Mouse (Mus musculus): ENCODE measurements around the gene Tbc1d20. TPM values are rescaled to one million over a fixed set of nuclear protein-coding genes. Genes with fewer than 3 reads are reported as not detected.

Tbc1d20 gene
- polyA plus RNA-seq, 1 experiment from 2014 or later: 37.7 TPM

- H3K9me3 ChIP-seq (ENCODE audit: control insufficient read depth, low read length): no peaks in the 10 kb centered on the region
- no peak overlapping the region for H3K27ac ChIP-seq (ENCODE audit: low read length)
- no peak overlapping the region for H3K9ac ChIP-seq (replicated peaks; ENCODE audit: low read depth, low read length)
- WGBS: 79% methylated on average over 4 of the region's 4 CpGs
- H3K36me3 ChIP-seq (ENCODE audit: control insufficient read depth, insufficient read depth): no peaks in the 10 kb centered on the region
- H3K4me1 ChIP-seq (replicated peaks; ENCODE audit: control insufficient read depth, insufficient read depth, low read length): peaks cover 19% of the 10 kb centered on the region
- 0 out of 2 replicates have a peak, but pooled peaks cover 3% of the 10 kb centered on the region for H3K27me3 ChIP-seq (replicated peaks; ENCODE audit: control insufficient read depth, insufficient read depth, low read length)
- no peak for ATAC-seq
- H3K4me2 ChIP-seq (ENCODE audit: low read length): no peak overlapping the region
- no peak overlapping the region for H3K4me3 ChIP-seq (replicated peaks; ENCODE audit: low read length)
These were observed 39.8 kb downstream of the Tbc1d20 start for GRCm38 (mm10) chr2:152333345-152334006.

- Histone ChIP-seq H3K27ac (ENCODE audit: low read length) (no peak overlapping the region), H3K9me3 (ENCODE audit: control insufficient read depth, low read length) (no peaks in the 10 kb centered on the region), H3K27me3 (replicated peaks; ENCODE audit: control insufficient read depth, insufficient read depth, low read length) (0 out of 2 replicates have a peak, but pooled peaks cover 3% of the 10 kb centered on the region), H3K36me3 (ENCODE audit: control insufficient read depth, insufficient read depth) (no peaks in the 10 kb centered on the region), H3K4me2 (ENCODE audit: low read length) (no peak overlapping the region), H3K4me3 (replicated peaks; ENCODE audit: low read length) (no peak overlapping the region), H3K9ac (replicated peaks; ENCODE audit: low read depth, low read length) (no peak overlapping the region), H3K4me1 (replicated peaks; ENCODE audit: control insufficient read depth, insufficient read depth, low read length) (peaks cover 14% of the 10 kb centered on the region)
- 56% methylated on average over 11 of the region's 11 CpGs for WGBS
- no peak for ATAC-seq
These were observed 41.7 kb downstream of the Tbc1d20 start for GRCm38 (mm10) chr2:152335289-152335820.

GRCm38 (mm10) chr2:152336856-152337255 is 43.2 kb downstream of the Tbc1d20 start:
- Histone ChIP-seq H3K27ac (ENCODE audit: low read length) (no peak overlapping the region), H3K9ac (replicated peaks; ENCODE audit: low read depth, low read length) (no peak overlapping the region), H3K9me3 (ENCODE audit: control insufficient read depth, low read length) (no peaks in the 10 kb centered on the region), H3K4me2 (ENCODE audit: low read length) (no peak overlapping the region), H3K4me1 (replicated peaks; ENCODE audit: control insufficient read depth, insufficient read depth, low read length) (no peaks in the 10 kb centered on the region), H3K36me3 (ENCODE audit: control insufficient read depth, insufficient read depth) (no peaks in the 10 kb centered on the region), H3K27me3 (replicated peaks; ENCODE audit: control insufficient read depth, insufficient read depth, low read length) (0 out of 2 replicates have a peak, but pooled peaks cover 3% of the 10 kb centered on the region), H3K4me3 (replicated peaks; ENCODE audit: low read length) (no peak overlapping the region)
- 77% methylated on average over 1 of the region's 1 CpGs for WGBS
- ATAC-seq: no peak

- Histone ChIP-seq H3K4me3 (replicated peaks; ENCODE audit: low read length) (no peak overlapping the region), H3K27me3 (replicated peaks; ENCODE audit: control insufficient read depth, insufficient read depth, low read length) (peaks cover 3% of the 10 kb centered on the region; the same call in 1 of the 2 replicates), H3K36me3 (ENCODE audit: control insufficient read depth, insufficient read depth) (no peaks in the 10 kb centered on the region), H3K9me3 (ENCODE audit: control insufficient read depth, low read length) (no peaks in the 10 kb centered on the region), H3K27ac (ENCODE audit: low read length) (no peak overlapping the region), H3K4me2 (ENCODE audit: low read length) (no peak overlapping the region), H3K4me1 (replicated peaks; ENCODE audit: control insufficient read depth, insufficient read depth, low read length) (no peaks in the 10 kb centered on the region), H3K9ac (replicated peaks; ENCODE audit: low read depth, low read length) (no peak overlapping the region)
- ATAC-seq: no peak
- 88% methylated on average over 11 of the region's 11 CpGs for WGBS
These were observed 44.1 kb downstream of the Tbc1d20 start for GRCm38 (mm10) chr2:152337591-152338212.

- no peak overlapping the region for H3K9ac ChIP-seq (replicated peaks; ENCODE audit: low read depth, low read length)
- no peak overlapping the region for H3K4me2 ChIP-seq (ENCODE audit: low read length)
- no peaks in the 10 kb centered on the region for H3K9me3 ChIP-seq (ENCODE audit: control insufficient read depth, low read length)
- no peaks in the 10 kb centered on the region for H3K36me3 ChIP-seq (ENCODE audit: control insufficient read depth, insufficient read depth)
- no peak for ATAC-seq
- no peak overlapping the region for H3K27ac ChIP-seq (ENCODE audit: low read length)
- H3K4me3 ChIP-seq (replicated peaks; ENCODE audit: low read length): no peak overlapping the region
- H3K4me1 ChIP-seq (replicated peaks; ENCODE audit: control insufficient read depth, insufficient read depth, low read length): 0 out of 2 replicates have a peak, but pooled peaks cover 1% of the 10 kb centered on the region
- WGBS: 82% methylated on average over 13 of the region's 13 CpGs
- peaks cover 3% of the 10 kb centered on the region; the same call in 1 of the 2 replicates for H3K27me3 ChIP-seq (replicated peaks; ENCODE audit: control insufficient read depth, insufficient read depth, low read length)
These were observed 44.7 kb downstream of the Tbc1d20 start for GRCm38 (mm10) chr2:152338319-152338718.

- H3K9me3 ChIP-seq (ENCODE audit: control insufficient read depth, low read length): no peaks in the 10 kb centered on the region
- 86% methylated on average over 22 of the region's 22 CpGs for WGBS
- peaks cover 7% of the 10 kb centered on the region for H3K4me1 ChIP-seq (replicated peaks; ENCODE audit: control insufficient read depth, insufficient read depth, low read length)
- ATAC-seq: no peak
- H3K4me3 ChIP-seq (replicated peaks; ENCODE audit: low read length): no peak overlapping the region
- no peaks in the 10 kb centered on the region for H3K36me3 ChIP-seq (ENCODE audit: control insufficient read depth, insufficient read depth)
- H3K4me2 ChIP-seq (ENCODE audit: low read length): no peak overlapping the region
- H3K27me3 ChIP-seq (replicated peaks; ENCODE audit: control insufficient read depth, insufficient read depth, low read length): no peaks in the 10 kb centered on the region; the same call in 1 of the 2 replicates
- no peak overlapping the region for H3K9ac ChIP-seq (replicated peaks; ENCODE audit: low read depth, low read length)
- H3K27ac ChIP-seq (ENCODE audit: low read length): no peak overlapping the region
These were observed 46.1 kb downstream of the Tbc1d20 start for GRCm38 (mm10) chr2:152339631-152340179.

- H3K27ac ChIP-seq (ENCODE audit: low read length): no peak within 1 kb of the TSS
- H3K36me3 ChIP-seq (ENCODE audit: control insufficient read depth, insufficient read depth): no peaks in the 10 kb centered on the region
- H3K4me3 ChIP-seq (replicated peaks; ENCODE audit: low read length): peak within 1 kb of the TSS; percentile 57
- H3K27me3 ChIP-seq (replicated peaks; ENCODE audit: control insufficient read depth, insufficient read depth, low read length): peaks cover 2% of the 10 kb centered on the region
- peak; percentile 80 for ATAC-seq
- WGBS: under 1% methylated on average over 47 of the region's 52 CpGs
- H3K4me1 ChIP-seq (replicated peaks; ENCODE audit: control insufficient read depth, insufficient read depth, low read length): peaks cover 7% of the 10 kb centered on the region
- H3K9ac ChIP-seq (replicated peaks; ENCODE audit: low read depth, low read length): peak within 1 kb of the TSS; percentile 61
- no peaks in the 10 kb centered on the region for H3K9me3 ChIP-seq (ENCODE audit: control insufficient read depth, low read length)
- H3K4me2 ChIP-seq (ENCODE audit: low read length): peak within 1 kb of the TSS; percentile 84
These were observed 49.9 kb downstream of the Tbc1d20 start, which contains the start of gene Trib3 for GRCm38 (mm10) chr2:152343329-152344213. Trib3 (minus strand) TSS chr2:152344032.

GRCm38 (mm10) chr2:152344361-152344760 is 50.7 kb downstream of the Tbc1d20 start:
- peak overlapping the region; percentile 84 for H3K4me2 ChIP-seq (ENCODE audit: low read length)
- ATAC-seq: peak; percentile 21
- H3K4me1 ChIP-seq (replicated peaks; ENCODE audit: control insufficient read depth, insufficient read depth, low read length): peaks cover 7% of the 10 kb centered on the region
- no peaks in the 10 kb centered on the region for H3K36me3 ChIP-seq (ENCODE audit: control insufficient read depth, insufficient read depth)
- no peak overlapping the region for H3K27ac ChIP-seq (ENCODE audit: low read length)
- H3K4me3 ChIP-seq (replicated peaks; ENCODE audit: low read length): peak overlapping the region; percentile 57
- peaks cover 2% of the 10 kb centered on the region for H3K27me3 ChIP-seq (replicated peaks; ENCODE audit: control insufficient read depth, insufficient read depth, low read length)
- H3K9me3 ChIP-seq (ENCODE audit: control insufficient read depth, low read length): no peaks in the 10 kb centered on the region
- H3K9ac ChIP-seq (replicated peaks; ENCODE audit: low read depth, low read length): peak overlapping the region; percentile 61
- 10% methylated on average over 10 of the region's 10 CpGs for WGBS
